Mouse (Mus musculus) large intestine, adult 2 months (tissue): Measurements from ENCODE around the gene Pan2. TPM values are rescaled to one million over a fixed set of nuclear protein-coding genes. Genes with fewer than 3 reads are reported as not detected.
"Not testable (repeated sequence)": the region's sequence is repeated elsewhere in the genome, so short reads cannot be mapped to it uniquely, and the experiment has no call there.

Experiments used
- DNase-seq: peaks from one replicate; pipeline ENCODE4 v3.0.0-alpha.2; 2012; ENCODE audit warnings: low read depth, low spot score
- WGBS: fragments of 180-500 bp; shearing (Covaris S2); methylation state at CpG from one replicate; pipeline ENCODE4 v1.1.7; 2018; 5-methylcytosine and 5-hydroxymethylcytosine counted together
- polyA plus RNA-seq: library from polyadenylated mRNA; depleted of rRNA; stranded (reverse); fragments of >200 nt; gene quantifications from 2 replicates; pipeline ENCODE4 v1.2.3, GENCODE M21; 2012

The Pan2 gene
- polyA plus RNA-seq, 1 experiment = 16.7 TPM

- no peak for DNase-seq
- WGBS = 93% methylated on average over 14 of the region's 14 CpGs
These were observed 21.5 kb upstream of the Pan2 start for GRCm38 (mm10) chr10:128281682-128282081.

GRCm38 (mm10) chr10:128282886-128283450, 20.2 kb upstream of the Pan2 start:
- 83% methylated on average over 20 of the region's 20 CpGs for WGBS
- no peak for DNase-seq

- 66% methylated on average over 31 of the region's 31 CpGs for WGBS
These were observed 19.2 kb upstream of the Pan2 start for GRCm38 (mm10) chr10:128283604-128284579.

GRCm38 (mm10) chr10:128290594-128290993, 12.5 kb upstream of the Pan2 start:
- WGBS = 84% methylated on average over 1 of the region's 1 CpGs
- DNase-seq = not testable (repeated sequence)

More at GRCm38 (mm10) chr10:128283604-128284579, 19.2 kb upstream of the Pan2 start:
- no peak for DNase-seq

GRCm38 (mm10) chr10:128296370-128297090, 6.6 kb upstream of the Pan2 start:
- no peak for DNase-seq
- 77% methylated on average over 13 of the region's 13 CpGs for WGBS

GRCm38 (mm10) chr10:128297221-128297620, 5.9 kb upstream of the Pan2 start:
- 66% methylated on average over 4 of the region's 4 CpGs for WGBS
- no peak for DNase-seq

GRCm38 (mm10) chr10:128297622-128298021, 5.5 kb upstream of the Pan2 start:
- WGBS = 71% methylated on average over 11 of the region's 11 CpGs
- DNase-seq = no peak

- DNase-seq = no peak
- 66% methylated on average over 6 of the region's 6 CpGs for WGBS
These were observed 4.9 kb upstream of the Pan2 start for GRCm38 (mm10) chr10:128298243-128298642.

GRCm38 (mm10) chr10:128298702-128299171, 4.4 kb upstream of the Pan2 start, which contains the start of gene Il23a:
Gene Il23a, minus strand, starts transcription at chr10:128298752.
- 77% methylated on average over 11 of the region's 11 CpGs for WGBS
- DNase-seq = no peak

GRCm38 (mm10) chr10:128302357-128302756, 778 bp upstream of the Pan2 start:
- WGBS = 18% methylated on average over 3 of the region's 3 CpGs
- DNase-seq = no peak

GRCm38 (mm10) chr10:128302785-128303125, 380 bp upstream of the Pan2 start:
- no peak for DNase-seq
- under 1% methylated on average over 9 of the region's 9 CpGs for WGBS

- 89% methylated on average over 7 of the region's 7 CpGs for WGBS
- no peak for DNase-seq
These were observed 6.5 kb downstream of the Pan2 start for GRCm38 (mm10) chr10:128309654-128310053.

GRCm38 (mm10) chr10:128310177-128310576, 7.0 kb downstream of the Pan2 start:
- 69% methylated on average over 11 of the region's 11 CpGs for WGBS
- DNase-seq = no peak

- no peak for DNase-seq
- 76% methylated on average over 4 of the region's 4 CpGs for WGBS
These were observed 7.8 kb downstream of the Pan2 start for GRCm38 (mm10) chr10:128310902-128311301.

GRCm38 (mm10) chr10:128315578-128315977, 12.4 kb downstream of the Pan2 start:
- 87% methylated on average over 8 of the region's 8 CpGs for WGBS

GRCm38 (mm10) chr10:128321641-128322040, 18.5 kb downstream of the Pan2 start:
- 26% methylated on average over 12 of the region's 12 CpGs for WGBS
- DNase-seq = no peak

More at GRCm38 (mm10) chr10:128315578-128315977, 12.4 kb downstream of the Pan2 start:
- DNase-seq = no peak

GRCm38 (mm10) chr10:128322141-128323108, 19.3 kb downstream of the Pan2 start, which contains the start of gene Cnpy2:
Gene Cnpy2, plus strand, starts transcription at chr10:128322459.
- DNase-seq = no peak
- WGBS = under 1% methylated on average over 40 of the region's 40 CpGs

- WGBS = 41% methylated on average over 8 of the region's 8 CpGs
- DNase-seq = no peak
These were observed 20.4 kb downstream of the Pan2 start for GRCm38 (mm10) chr10:128323516-128323915.

- no peak for DNase-seq
- WGBS = 91% methylated on average over 8 of the region's 8 CpGs
These were observed 23.7 kb downstream of the Pan2 start for GRCm38 (mm10) chr10:128326825-128327224.
